Mouse (Mus musculus): ENCODE data around the gene Fam126a.

Fam126a gene

DNA sequence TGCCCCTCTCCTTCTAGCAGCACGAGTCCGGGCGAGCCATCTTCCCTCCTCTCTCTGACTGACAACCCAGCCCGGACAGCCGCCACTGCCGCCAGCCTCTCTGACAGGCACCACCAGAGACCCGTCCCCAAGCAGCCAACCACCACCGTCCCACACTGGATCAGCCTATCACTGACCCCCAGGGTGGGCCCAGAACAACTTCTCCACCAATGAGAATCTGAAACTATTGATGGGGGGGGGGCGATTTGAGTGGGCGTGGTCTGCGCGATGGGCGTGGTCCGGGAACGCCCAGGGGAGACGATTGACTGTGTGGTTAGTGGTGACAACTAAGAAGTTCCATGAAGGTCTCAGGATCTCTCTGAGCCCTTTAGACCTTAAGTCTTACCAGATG, at the start of gene Fam126a:
Fam126a (minus strand) TSS at position 112 of the 391 bp plus-strand sequence.
- DNase-seq (ENCODE audit: low read depth, low spot score) = peak; percentile 88

DNA sequence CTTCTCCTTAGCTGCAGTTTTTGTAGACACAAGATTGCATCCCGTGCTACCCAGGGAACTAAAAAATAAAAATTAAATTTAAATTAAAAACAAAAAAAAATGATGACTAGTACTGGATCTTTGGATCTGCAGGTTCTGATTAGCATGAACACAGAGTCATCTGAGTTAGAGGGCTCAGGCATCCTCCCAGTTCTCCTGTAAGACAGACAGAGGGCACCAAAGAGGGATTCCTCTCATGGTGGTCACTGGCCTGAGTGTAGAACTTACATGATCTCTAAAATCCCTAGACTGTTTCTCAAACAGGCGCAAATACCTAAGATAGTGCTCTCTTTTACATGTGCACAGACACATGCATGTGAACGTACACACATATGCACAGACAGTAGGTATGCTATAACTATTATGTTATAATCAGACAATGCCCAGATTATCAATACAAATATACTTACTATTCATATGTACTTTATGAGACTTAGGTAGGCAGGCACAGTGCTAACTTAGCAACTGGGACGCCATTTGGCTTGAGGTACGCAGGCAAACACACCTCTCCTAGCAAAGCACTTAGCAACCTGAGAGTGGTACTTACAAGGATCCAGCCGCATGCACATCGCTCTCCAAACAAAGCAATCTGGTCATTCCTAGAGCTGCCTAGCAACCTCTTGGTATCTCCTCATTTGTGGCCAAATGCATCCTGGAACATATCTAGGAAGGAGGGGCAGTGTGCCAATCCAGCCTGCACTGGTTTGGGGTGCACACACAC, 48.1 kb upstream of the Fam126a start:
- DNase-seq (ENCODE audit: low read depth, low spot score) = no peak

DNA sequence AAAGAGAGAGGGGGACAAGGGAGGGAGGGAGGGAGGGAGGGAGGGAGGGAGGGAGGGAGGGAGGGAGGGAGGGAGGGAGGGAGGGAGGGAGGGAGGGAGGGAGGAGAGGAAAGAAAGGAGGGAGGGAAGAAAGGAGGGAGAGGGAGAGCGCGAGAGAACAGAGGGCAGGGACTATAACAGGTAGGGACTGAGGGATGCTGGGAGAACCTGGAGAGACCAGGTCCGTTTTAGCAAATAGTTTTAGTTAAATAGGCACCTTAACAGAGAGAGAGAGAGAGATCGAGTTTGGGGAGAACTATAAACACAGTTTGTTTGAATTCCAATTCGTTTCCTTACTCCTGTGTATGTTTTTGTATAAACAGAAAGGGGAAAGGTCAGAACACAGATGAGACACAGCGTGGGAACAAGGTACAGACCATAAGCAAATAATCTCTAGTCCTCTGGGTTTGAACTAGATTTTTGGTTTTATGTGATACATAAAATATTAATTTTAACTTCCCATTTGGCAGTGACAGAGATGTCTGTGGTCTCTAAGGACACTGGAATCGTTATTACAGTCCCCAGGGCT, 47.3 kb upstream of the Fam126a start:
- DNase-seq (ENCODE audit: low read depth, low spot score) = no peak

DNA sequence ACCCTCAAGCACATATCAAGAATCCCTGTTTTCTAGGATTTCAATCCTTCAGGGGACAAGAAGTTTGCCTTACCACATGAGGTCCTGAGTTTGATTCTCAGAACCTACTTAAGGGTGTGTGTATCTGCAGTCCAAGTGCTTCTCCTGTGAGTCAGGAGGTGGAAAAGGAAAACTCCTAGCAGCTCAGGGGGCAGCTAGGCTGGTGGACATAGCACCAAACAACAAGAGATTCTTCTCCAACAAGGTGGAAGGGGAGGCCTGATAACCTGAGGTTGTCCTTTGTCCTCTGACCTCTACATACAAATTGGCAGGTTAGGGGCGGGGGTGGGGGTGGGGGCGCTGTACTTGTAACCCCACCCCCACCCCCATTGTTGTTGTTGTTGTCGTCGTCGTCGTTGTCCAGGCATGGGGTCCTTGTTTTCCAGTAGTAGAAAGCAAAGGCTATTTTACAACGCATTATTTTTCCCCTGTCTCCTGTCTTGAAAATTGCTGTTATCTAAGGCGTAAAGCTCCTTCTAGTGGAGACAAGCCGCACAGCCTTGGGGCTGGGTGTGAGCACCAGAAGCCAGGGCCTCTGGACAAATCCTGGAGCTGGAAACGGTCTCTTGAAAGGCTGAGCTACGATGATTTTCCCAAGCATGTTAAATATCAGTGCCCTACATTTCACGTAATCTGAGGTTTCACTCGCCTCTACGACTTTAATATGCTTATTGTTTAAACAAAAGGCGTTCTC, 46.7 kb upstream of the Fam126a start:
- DNase-seq (ENCODE audit: low read depth, low spot score) = peak; percentile 13

DNA sequence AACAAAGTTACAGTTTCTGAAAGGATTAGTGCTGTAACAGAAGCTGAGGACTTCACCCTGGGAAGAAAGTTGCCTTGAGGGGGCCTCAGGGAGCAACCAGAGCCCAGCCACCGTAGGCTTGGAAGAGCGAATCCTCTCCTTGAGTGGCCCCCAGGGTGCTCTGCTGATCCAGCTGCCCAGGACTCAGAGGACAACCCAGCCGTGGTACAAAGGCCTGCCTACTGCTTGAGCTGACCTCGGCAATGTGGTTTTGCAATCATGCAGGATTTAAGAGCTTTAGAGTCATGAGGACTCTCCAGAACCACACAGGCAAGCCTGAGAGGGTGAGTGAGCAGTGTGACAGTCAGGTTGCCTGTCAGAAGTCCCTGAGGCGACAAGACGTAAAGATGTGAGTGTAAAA, 41.5 kb upstream of the Fam126a start:
- DNase-seq (ENCODE audit: low read depth, low spot score) = no peak

DNA sequence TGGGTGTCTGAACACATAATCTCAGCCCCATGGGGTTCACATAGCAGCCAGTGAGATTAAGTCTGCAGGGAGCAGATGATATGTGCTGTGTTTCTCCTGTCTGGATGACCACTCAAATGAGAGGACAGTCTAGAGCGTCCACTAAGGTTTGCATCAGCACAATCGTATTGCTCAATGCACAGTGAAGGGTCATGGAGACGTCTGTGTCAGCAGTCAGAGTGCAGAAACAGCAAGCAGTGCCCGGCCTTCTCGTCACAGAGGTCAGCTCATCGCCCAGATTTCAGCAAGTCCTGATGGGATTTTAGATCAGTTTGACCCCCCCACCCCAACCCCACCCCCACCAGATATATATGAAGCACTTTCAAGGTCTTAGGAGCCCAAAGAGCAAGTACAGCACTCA, 38.5 kb upstream of the Fam126a start:
- DNase-seq (ENCODE audit: low read depth, low spot score) = no peak

DNA sequence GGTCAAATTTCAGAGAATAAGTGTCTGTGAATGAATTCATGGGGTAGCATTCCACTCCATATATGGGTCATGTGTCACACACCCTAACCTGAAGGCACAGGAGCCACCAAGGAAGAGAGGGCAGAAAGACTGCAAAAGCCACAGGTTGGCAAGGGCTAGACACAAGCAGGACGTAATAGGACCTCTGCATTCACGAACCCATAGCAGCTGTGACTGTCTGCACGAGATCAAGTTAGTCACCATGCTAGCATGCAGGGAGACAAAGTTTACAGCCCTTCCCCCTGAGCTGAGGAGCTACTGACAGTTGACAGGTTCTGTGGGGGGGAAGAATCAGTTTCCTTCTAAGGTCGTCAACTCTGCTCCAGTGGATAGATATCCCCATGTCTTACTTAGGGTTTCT, 33.1 kb upstream of the Fam126a start:
- no peak for DNase-seq (ENCODE audit: low read depth, low spot score)

DNA sequence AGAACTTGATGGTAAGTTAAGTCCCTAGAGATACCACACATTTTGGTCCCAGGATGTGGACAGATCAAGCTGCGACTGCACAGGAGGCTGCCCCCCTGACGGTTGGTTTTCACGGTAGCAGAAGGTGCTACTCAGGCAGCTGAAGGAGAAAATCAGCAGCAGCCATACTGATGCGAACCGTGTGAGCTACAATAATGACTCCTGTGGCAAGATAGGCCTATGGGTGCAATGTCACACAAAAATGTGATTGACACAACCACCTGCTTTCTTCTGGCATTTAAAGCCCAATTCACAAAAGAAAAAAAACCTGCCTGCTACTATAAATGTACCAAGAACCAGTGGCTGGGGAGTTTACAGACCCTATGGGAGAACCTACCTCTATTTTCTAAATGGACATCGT, 32.5 kb upstream of the Fam126a start:
- DNase-seq (ENCODE audit: low read depth, low spot score) = no peak

DNA sequence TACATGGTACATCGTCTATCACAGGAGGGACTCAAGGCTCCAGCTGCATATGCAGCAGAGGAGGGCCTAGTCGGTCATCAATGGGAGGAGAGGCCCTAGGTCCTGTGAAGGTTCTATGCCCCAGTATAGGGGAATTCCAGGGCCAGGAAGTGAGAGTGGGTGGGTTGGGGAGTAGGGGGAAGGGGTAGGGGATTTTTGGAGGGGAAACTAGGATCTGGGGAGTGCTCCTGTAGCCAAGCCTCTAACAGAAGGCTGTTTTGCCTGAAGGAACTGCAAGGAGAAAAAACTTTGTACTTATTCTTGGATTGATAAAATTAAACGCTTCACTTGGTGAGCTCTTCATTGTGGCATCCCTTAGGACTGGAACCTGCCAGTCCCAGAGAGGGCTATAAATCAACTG, 30.5 kb upstream of the Fam126a start:
- DNase-seq (ENCODE audit: low read depth, low spot score) = no peak

DNA sequence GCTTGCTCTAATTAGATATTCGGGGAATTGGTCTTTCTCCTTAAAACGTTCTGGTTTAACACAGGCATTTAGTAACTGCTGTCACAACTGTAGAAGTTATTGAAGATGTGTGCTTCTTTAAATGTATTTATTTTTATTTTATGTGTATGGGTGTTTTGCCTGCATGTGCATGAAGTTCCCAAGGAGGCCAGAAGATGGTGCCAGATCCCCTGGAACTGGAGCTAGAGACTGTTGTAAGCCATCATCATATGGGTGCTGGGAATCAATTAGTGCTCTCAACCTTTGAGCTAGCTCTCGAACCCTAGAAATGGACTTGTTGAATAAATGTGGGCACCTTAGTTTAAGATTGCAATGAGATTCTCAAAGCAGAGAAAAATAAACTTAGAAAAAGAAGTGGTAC, 27.1 kb upstream of the Fam126a start:
- no peak for DNase-seq (ENCODE audit: low read depth, low spot score)

DNA sequence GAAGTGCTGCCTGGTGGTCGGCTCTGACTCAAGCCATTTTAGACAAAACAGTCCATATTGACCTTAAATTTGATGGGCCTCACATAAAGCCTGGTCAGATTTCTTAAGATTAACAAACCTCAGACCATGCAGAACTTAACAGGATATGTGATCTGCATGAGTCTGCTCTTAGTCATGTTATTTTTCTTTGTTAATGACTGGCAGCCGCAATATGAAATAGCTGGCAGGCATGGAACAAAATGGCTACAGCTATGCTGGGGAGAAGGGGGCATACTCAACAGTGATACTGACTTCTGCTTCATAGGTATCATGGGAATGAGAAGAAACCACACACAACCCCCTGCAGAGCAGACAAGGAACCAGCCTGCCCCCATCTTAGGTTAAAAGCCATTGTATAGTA, 26.4 kb upstream of the Fam126a start:
- DNase-seq (ENCODE audit: low read depth, low spot score) = no peak

DNA sequence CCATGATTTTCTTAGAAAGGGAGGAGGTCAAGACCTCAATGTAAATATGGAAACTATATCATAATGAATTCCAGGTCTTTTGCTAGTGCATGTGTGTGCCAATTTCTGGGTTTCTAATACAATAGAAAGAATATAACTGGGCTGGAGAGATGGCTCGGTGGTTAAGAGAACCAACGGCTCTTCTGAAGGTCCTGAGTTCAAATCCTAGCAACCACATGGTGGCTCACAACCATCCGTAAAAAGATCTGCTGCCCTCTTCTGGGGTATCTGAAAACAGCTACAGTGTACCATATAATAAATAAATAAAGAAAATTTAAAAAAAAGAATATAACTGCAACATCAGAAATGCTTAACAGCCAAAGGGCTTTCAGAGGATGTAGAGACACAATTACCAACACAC, 23.9 kb upstream of the Fam126a start:
- no peak for DNase-seq (ENCODE audit: low read depth, low spot score)

DNA sequence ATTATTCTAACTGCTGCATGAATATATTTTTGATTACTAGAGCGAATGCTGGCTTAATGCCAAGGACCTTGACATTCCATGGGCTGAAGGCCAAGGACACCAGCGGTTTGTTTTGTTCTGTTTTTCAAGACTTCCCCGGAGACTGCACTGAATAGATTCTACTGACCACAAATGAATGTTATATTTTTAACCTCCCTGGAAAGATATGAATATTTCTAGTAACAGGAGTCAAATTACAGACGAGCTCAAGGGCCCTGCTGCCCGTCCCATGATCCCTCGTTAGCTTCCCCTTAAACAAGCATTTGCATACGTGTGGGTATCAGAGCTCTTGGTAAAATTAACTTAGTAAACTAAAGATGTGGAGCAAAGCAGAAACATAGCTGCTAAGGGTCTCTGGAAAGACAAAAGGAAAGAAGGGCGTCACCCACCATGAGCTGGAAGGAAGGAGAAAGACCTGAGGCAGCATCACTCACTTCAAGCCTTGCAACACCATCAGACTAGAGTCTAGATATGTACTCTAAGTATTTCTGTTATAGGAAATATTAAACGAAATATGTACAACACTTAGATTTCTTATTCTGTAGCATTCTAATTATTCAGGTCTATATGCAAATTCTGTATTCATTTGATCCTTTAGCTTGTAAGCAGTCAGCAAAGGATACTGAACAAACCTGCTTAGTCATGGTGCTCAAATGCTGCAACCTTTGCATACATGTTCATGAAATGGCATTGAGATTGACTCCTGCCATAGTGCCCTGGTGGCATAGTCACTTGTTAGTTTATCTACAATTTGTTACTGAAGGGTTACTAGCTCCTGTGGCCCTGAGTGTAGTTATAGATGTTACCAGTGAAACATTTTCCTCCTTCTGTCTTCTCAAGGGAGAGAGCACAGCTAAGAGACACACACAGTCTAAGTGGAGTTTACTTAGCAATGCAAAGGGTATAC, 23.0 kb upstream of the Fam126a start:
- no peak for DNase-seq (ENCODE audit: low read depth, low spot score)

DNA sequence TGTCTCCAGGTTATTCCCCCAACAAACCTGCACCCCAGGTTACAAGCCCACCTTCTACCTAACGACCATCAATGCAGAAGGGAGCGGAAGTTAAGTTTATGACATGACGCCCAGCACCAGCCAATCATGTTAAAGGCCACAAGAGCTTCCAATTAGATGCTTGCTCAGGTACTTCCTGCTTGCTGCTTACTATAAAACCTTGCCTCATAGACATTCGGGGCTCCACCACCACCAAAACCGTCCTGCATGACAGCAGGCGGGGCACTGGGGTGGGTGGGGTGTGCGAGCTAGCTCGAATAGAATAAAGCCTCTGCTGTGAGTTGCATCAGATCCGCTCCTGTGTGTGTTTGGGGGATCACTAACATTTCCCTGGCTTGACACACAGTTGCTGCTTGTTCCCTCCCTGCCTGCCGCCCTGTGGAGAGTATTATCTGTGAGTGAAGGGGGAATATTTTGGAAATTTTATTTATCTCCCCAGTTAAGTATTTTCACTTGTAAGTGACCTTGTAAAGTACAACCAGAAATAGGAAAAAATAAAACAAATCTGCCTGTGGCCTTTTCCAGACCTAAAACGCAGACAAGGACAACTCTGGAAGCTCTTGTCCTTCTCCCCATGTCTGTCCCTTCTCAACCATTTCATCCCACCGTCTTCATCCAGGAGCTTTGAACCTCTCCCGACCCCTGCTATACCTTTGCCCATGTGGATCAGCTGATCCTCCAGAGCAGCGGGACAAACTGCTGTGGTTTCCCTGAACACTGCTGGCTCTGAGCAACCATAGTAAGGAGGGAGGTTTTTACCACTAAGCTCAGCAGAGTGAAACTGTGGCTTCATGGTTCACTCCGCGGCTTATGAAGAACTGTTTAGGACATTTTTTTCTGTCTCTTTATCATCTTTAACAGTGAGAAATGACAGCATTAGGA, 21.5 kb upstream of the Fam126a start:
- DNase-seq (ENCODE audit: low read depth, low spot score) = no peak

DNA sequence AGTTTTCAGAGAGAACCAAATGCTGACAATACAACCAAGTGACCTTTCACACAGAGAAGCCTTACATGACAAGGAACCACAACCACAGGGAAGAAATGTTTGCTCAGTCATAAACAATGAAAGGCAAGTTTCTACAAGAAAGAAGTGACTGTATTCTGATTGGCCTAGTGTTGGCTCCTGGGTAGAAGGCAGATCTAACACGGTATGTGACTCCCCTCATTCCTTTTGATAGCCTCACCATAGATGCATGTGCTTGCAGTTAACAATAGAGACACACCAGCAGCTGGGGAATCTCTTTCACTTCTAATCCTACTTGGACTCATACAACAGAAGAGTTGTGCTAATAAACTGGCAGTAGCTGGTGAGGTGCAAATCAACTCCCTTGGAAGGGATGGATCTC, 17.3 kb upstream of the Fam126a start:
- DNase-seq (ENCODE audit: low read depth, low spot score) = no peak

DNA sequence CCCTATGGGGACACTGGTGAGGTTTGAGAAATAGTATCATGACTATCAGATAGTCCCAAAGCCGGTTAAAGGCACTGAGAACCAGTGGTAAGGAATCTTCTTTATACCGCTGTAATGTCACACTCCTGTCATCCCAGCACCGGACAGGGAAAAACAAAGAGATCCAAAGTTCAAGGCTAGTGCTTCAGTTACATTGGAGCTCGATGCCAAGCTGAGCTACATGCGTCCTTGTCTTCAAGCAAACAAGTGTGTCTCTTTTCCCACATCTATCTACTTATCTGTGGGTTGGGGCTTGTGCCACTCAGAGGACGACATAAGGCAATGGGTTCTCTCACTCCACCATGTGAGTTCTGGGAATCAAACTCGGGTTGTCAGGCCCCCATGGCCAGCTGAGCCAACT, 16.5 kb upstream of the Fam126a start:
- DNase-seq (ENCODE audit: low read depth, low spot score) = no peak

DNA sequence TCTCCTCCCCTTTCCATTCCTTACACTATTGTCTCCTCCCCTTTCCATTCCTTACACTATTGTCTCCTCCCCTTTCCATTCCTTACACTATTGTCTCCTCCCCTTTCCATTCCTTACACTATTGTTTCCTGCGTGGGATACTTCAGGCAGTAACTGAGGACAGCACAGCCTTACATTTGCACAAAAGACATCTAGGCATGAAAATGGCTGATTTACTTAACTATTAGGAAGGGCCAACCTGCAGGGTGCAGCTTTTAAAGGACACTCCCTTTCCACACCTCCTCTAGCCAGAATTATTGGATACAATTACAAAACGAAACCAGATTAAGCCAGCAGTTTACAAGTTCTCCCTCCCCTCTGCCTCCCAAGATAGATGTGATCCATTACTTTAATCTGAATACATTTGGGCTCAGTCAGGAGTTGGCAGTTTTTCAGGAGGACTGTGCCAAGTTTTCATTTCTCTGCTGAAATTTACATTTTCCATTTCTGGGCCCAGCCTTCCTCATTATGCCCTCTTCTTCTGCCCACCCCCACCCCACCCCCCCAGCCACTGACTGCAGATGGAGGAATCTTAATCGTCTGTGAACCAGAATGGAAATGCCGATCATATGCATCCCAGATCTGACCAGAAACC, 15.6 kb upstream of the Fam126a start:
- DNase-seq (ENCODE audit: low read depth, low spot score) = no peak

DNA sequence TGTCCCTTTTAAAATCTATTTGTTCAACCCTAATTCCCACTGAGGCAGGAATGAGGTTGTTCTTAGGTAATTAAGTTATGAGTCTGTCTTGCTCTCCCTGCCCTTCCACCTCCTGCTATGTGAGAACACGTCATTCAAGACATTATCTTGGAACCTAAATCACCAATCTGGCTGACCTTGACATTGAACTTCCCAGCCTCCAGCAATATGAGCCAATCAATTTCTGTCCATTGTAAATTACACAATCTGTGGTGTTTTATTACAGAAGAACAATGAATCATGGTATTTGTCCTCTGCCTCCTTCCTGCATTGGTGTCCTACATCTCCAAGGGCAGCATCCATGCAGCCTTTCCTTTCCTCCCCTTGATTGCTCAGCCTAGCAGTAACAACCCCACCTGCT, 13.9 kb upstream of the Fam126a start:
- no peak for DNase-seq (ENCODE audit: low read depth, low spot score)

DNA sequence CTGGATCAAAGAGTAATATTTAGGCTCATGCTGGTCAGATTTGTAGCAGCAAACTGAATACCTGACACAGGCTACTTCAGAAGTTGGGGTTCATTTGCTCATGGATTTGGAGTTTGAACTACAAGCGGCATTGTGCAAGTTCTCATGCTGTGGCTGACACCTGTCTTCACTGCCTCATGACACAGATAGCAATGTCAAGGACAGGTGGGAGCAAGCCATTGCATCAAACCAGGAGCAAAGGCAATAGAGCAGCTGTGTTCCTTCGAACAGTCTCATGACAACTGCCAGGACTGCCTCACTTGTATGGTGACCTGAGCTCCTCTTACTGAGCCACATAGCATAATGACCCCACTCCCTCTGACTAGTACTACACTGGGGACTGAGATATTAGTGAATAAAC, 12.9 kb upstream of the Fam126a start:
- no peak for DNase-seq (ENCODE audit: low read depth, low spot score)

DNA sequence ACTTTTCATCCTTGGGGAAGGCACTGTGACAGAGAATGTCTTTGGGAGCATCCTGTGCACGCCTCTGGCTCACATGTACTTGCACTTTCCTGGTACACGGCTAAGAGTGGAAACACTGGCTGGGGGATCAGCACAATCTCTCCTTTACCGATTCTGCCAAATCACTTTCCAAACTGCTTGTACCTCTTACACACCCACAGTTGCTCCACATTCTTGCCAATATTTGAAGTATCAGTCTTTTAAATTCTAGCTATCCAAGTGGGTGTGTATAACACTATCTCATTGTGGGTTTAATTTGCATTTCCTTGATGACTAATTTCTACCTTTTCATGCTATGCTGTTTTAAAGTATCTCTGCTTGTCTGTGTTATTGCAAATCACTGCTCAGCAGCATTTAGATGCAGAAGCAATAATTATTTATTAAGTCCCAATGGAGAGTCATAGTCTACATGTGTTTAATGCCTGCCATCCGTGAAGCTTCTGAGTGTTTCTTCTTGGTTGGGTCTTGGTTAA, 10.9 kb upstream of the Fam126a start:
- no peak for DNase-seq (ENCODE audit: low read depth, low spot score)
